Mouse (Mus musculus) retina, adult 2 months (tissue): ENCODE results near the gene Slc15a5.

ENCODE experiments used
- DNase-seq: peaks from one replicate; pipeline ENCODE4 v3.0.0-alpha.2; 2012; ENCODE audit warnings: low read depth, low spot score

Gene Slc15a5

GRCm38 (mm10) chr6:137960023-137960778, 119.5 kb downstream of the Slc15a5 start:
- DNase-seq = no peak

- no peak for DNase-seq
Measured at GRCm38 (mm10) chr6:137957630-137958029, 122.1 kb downstream of the Slc15a5 start.

GRCm38 (mm10) chr6:137956783-137957429, 122.8 kb downstream of the Slc15a5 start:
- DNase-seq = no peak

- no peak for DNase-seq
Measured at GRCm38 (mm10) chr6:137946520-137946919, 133.2 kb downstream of the Slc15a5 start.

- no peak for DNase-seq
Measured at GRCm38 (mm10) chr6:137940374-137941218, 139.1 kb downstream of the Slc15a5 start.

GRCm38 (mm10) chr6:137937541-137937940, 142.2 kb downstream of the Slc15a5 start:
- no peak for DNase-seq

GRCm38 (mm10) chr6:137936268-137936667, 143.4 kb downstream of the Slc15a5 start:
- DNase-seq = no peak

GRCm38 (mm10) chr6:137935857-137936256, 143.9 kb downstream of the Slc15a5 start:
- no peak for DNase-seq

GRCm38 (mm10) chr6:137935341-137935740, 144.4 kb downstream of the Slc15a5 start:
- DNase-seq = no peak

GRCm38 (mm10) chr6:137934545-137935298, 145.0 kb downstream of the Slc15a5 start:
- no peak for DNase-seq
